Mouse (Mus musculus) midbrain, postnatal 0 days (tissue): ENCODE results near the gene 1700088E04Rik. TPM values are rescaled to one million over a fixed set of nuclear protein-coding genes. Genes with fewer than 3 reads are reported as not detected.

Source experiments
- ATAC-seq: fragments of 200-750 bp; cut with Nextera tagmentation; 2 replicates; pipeline ENCODE4 v1.8.0; 2017; ENCODE audit warnings: moderate number of reproducible peaks, mild to moderate bottlenecking, moderate TSS enrichment, moderate library complexity; ENCODE audit not compliant: low FRiP score
- DNase-seq: peaks from one replicate; pipeline ENCODE4 v3.0.0-alpha.2; 2015; ENCODE audit warnings: low spot score
- H3K27ac ChIP-seq: fragments of 300-500 bp; sonication (generic); 2 replicates; pipeline ENCODE4 v1.5.1; 2014; ENCODE audit warnings: low read depth, mild to moderate bottlenecking, low read length, mixed read lengths
- H3K27me3 ChIP-seq: fragments of 300-500 bp; sonication (generic); 2 replicates; pipeline ENCODE4 v1.6.1; 2014; ENCODE audit warnings: low read length, control low read depth, mixed read lengths; ENCODE audit not compliant: insufficient read depth
- H3K36me3 ChIP-seq: fragments of 300-500 bp; sonication (generic); 2 replicates; pipeline ENCODE4 v1.6.1; 2014; ENCODE audit warnings: low read length, control low read depth, mixed read lengths; ENCODE audit not compliant: insufficient read depth
- H3K4me1 ChIP-seq: fragments of 300-500 bp; sonication (generic); 2 replicates; pipeline ENCODE4 v1.6.1; 2014; ENCODE audit warnings: mild to moderate bottlenecking, control low read depth, antibody characterized with exemption, low read length, mixed read lengths; ENCODE audit not compliant: insufficient read depth
- H3K4me2 ChIP-seq: fragments of 300-500 bp; sonication (generic); 2 replicates; pipeline ENCODE4 v1.6.1; 2014; ENCODE audit warnings: low read depth, mild to moderate bottlenecking, low read length, mixed read lengths; ENCODE audit not compliant: poor library complexity, severe bottlenecking
- H3K4me3 ChIP-seq: fragments of 300-500 bp; sonication (generic); 2 replicates; pipeline ENCODE4 v1.5.1; 2014; ENCODE audit warnings: low read depth, mild to moderate bottlenecking, low read length, moderate library complexity
- H3K9ac ChIP-seq: fragments of 300-500 bp; sonication (generic); replicated peaks from 2 replicates; pipeline ENCODE4 v1.6.1; 2014; ENCODE audit warnings: mild to moderate bottlenecking, low read length, moderate library complexity, mixed read lengths; ENCODE audit not compliant: poor library complexity, severe bottlenecking
- H3K9me3 ChIP-seq: fragments of 300-500 bp; sonication (generic); 2 replicates; pipeline ENCODE4 v1.6.1; 2016; ENCODE audit warnings: low read length, control low read depth
- CTCF ChIP-seq: IDR thresholded peaks from 2 replicates; pipeline ENCODE4 v1.5.1; 2016; ENCODE audit warnings: antibody characterized with exemption, mild to moderate bottlenecking
- WGBS: fragments of 180-500 bp; shearing (Covaris S2); extraction: QIAGEN DNeasy Blood & Tissue Kit; methylation state at CpG from one replicate; pipeline ENCODE4 v1.1.7; 2014; 5-methylcytosine and 5-hydroxymethylcytosine counted together
- polyA plus RNA-seq: library from polyadenylated mRNA; unstranded; fragments of >200 nt; fragmentation: Nextera tagmentation; extraction: Ambion mirVana; gene quantifications from 2 replicates; pipeline ENCODE4 v1.2.1, GENCODE M21; 2015
- total RNA-seq: library from RNA; depleted of rRNA; stranded (reverse); fragments of >200 nt; gene quantifications from 2 replicates; pipeline ENCODE4 v1.2.3, GENCODE M21; 2014

The 1700088E04Rik gene
- total and polyA plus RNA-seq, 2 experiments from 2014 or later, result 11.7 to 21.6 TPM

DNA sequence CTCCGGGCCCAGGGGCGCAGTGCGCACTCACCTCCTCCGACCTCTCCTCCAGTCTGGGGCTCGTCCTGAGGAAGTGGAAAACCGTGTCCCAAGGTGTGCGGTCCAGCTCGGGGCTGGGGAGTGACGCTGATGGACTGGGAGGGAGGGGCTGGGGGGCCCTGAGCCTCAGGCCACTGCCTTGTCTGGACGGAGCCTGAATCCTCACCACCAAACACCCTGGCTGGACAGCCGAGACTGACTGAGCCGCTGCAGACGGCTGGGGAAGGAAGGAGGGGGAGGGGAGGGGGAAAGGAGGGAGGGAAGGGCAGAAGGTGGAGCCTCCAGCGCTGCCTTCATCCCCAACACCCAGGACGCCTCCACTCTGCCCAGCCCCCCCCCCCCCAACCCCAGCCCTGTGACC is 23.2 kb upstream of the 1700088E04Rik start:
- Histone ChIP-seq H3K27ac (no peak overlapping the region), H3K4me3 (peak overlapping the region; percentile 21; the same call in 1 of the 2 replicates), H3K4me2 (no peak overlapping the region), H3K9me3 (no peaks in the 10 kb centered on the region), H3K36me3 (no peaks in the 10 kb centered on the region), H3K4me1 (no peaks in the 10 kb centered on the region), H3K27me3 (peaks cover 38% of the 10 kb centered on the region), H3K9ac (no peak overlapping the region)
- no peak for TF ChIP-seq CTCF
- DNase-seq (peak; percentile 9), ATAC-seq (no peak)
- 9% methylated on average over 10 of the region's 15 CpGs for WGBS

DNA sequence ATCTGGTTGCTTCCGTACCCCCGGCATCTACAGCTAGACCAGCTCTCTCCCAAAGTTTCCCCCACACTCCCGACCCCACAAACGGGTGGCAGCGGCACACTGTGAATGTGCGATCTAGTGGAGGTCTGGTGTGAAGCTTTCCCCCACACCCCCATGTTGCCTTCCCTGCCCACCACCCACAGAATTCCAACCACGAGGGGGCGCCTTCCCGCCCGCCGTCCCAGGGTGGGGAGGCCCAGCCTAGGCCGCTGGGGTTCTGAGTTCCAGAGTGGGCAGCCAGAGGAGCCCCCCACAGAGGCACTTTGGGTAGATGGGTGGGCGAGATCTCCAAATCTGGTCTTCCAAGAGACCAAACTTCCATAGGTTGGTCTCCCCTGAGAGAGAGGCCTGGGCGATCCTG is 21.8 kb upstream of the 1700088E04Rik start:
- Histone ChIP-seq H3K27me3 (peaks cover 38% of the 10 kb centered on the region), H3K9me3 (no peaks in the 10 kb centered on the region), H3K4me2 (no peak overlapping the region), H3K4me3 (peak overlapping the region; percentile 21; the same call in 1 of the 2 replicates), H3K27ac (no peak overlapping the region), H3K9ac (no peak overlapping the region), H3K4me1 (no peaks in the 10 kb centered on the region), H3K36me3 (no peaks in the 10 kb centered on the region)
- ATAC-seq, result no peak
- TF ChIP-seq CTCF, result peak; percentile 42
- no peak for DNase-seq
- 49% methylated on average over 14 of the region's 14 CpGs for WGBS

DNA sequence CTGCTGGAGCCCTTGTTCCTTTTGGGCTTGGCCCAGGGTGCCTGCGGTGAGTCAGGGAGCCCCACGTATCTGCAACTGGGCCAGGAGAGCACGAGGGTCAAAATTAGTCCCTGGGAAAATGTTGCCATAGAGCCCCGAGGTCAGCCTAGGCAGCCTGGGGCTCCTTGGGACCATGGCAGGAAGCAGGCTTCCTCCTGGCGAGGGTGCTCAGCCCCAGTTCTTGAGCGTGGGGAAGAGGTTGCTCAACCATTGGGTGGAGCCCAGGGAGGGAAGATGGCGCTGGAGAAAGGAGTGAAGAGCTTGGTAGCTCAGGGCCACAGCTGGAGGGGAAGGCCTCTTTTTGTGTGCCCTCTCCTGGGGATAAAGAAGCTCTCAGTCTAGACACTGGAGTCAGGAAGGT is 21.2 kb upstream of the 1700088E04Rik start:
- no peaks in the 10 kb centered on the region for H3K4me1 ChIP-seq
- no peak for ATAC-seq
- peak overlapping the region; percentile 12; the same call in 1 of the 2 replicates for H3K4me3 ChIP-seq
- 0 out of 2 replicates have a peak overlapping the region, but pooled peaks have one; percentile 15 for H3K4me2 ChIP-seq
- H3K9ac ChIP-seq, result no peak overlapping the region
- no peak overlapping the region for H3K27ac ChIP-seq
- no peaks in the 10 kb centered on the region for H3K9me3 ChIP-seq
- no peaks in the 10 kb centered on the region for H3K36me3 ChIP-seq
- DNase-seq, result no peak
- peaks cover 38% of the 10 kb centered on the region for H3K27me3 ChIP-seq
- WGBS, result 75% methylated on average over 7 of the region's 7 CpGs
- TF ChIP-seq CTCF, result no peak

DNA sequence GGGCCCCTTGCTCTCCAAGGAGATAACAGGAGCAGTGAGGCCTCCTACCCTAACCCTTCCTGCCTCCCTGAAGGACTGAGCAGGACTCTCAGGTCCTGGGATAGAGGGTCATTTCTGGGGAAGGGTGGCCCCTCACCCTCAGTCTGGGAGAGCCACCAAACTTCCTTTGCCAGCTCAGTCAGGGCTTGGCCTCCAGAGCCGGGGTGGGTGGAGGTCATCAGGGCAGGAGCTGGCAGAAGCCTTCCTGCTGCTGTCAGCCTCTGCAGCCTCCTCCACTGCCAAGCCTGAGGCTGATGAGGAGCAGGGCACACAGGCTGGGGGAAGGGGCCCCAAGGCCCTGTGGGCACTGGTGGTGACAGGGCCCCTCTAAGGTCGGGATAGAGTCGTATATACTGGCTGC is 14.5 kb upstream of the 1700088E04Rik start:
- no peak overlapping the region for H3K4me2 ChIP-seq
- H3K4me1 ChIP-seq, result peaks cover 5% of the 10 kb centered on the region; the same call in 1 of the 2 replicates
- no peak for ATAC-seq
- TF ChIP-seq CTCF, result no peak
- DNase-seq, result no peak
- H3K4me3 ChIP-seq, result no peak overlapping the region
- H3K27ac ChIP-seq, result no peak overlapping the region
- no peak overlapping the region for H3K9ac ChIP-seq
- H3K9me3 ChIP-seq, result no peaks in the 10 kb centered on the region
- H3K27me3 ChIP-seq, result no peaks in the 10 kb centered on the region
- 41% methylated on average over 3 of the region's 3 CpGs for WGBS
- H3K36me3 ChIP-seq, result peaks cover 13% of the 10 kb centered on the region

DNA sequence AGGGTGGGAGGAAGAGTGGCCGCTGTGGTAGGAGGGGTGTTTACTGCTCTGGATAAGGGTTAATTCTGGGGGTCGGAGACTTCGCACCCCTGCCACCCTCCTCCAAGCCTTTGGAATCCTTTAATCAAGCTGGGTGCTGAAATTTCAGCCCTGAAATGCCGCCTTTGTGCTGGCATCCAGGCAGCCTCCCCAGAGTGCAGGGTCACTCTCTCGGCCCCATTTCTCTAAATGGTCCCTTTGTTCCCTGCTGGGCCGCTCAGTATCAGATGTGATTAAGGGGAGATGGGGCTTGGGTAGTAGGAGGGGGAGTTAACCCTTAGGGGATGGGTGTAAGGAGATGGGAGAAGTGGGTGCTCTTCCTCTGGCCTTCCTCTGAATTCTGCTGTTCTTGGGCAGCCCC is 11.7 kb upstream of the 1700088E04Rik start:
- ATAC-seq (no peak), DNase-seq (peak; percentile 39)
- Histone ChIP-seq H3K4me1 (peaks cover 5% of the 10 kb centered on the region; the same call in 1 of the 2 replicates), H3K4me3 (no peak overlapping the region), H3K9ac (no peak overlapping the region), H3K27ac (peak overlapping the region; percentile 85), H3K36me3 (peaks cover 31% of the 10 kb centered on the region), H3K4me2 (no peak overlapping the region), H3K9me3 (no peaks in the 10 kb centered on the region), H3K27me3 (no peaks in the 10 kb centered on the region)
- 54% methylated on average over 6 of the region's 6 CpGs for WGBS
- no peak for TF ChIP-seq CTCF

DNA sequence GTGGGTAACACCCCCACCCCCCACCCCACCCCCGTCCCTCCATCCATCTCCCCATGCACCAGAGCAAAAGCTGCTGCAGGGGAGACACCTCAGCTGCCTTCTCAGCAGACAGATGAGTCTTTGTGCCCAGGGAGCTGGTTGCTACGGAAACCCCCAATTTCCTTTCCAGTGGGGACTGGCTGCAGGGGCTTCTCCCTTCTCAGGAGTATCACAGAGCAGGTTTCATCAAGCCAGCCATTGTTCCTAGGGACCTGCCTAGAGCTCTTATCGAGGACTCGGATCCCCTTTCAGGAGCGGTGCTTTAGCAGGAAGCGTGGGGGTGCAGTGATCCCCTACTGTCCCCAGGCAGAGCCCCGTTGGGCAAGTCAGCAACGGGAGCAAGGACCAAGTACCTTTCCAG is 10.8 kb upstream of the 1700088E04Rik start:
- Histone ChIP-seq H3K27me3 (no peaks in the 10 kb centered on the region), H3K36me3 (peaks cover 39% of the 10 kb centered on the region), H3K4me2 (no peak overlapping the region), H3K9ac (peak overlapping the region; percentile 39), H3K27ac (peak overlapping the region; percentile 85), H3K4me1 (peaks cover 5% of the 10 kb centered on the region; the same call in 1 of the 2 replicates), H3K4me3 (no peak overlapping the region), H3K9me3 (no peaks in the 10 kb centered on the region)
- TF ChIP-seq CTCF, result no peak
- ATAC-seq (peak; percentile 17; the same call in 1 of the 2 replicates), DNase-seq (peak; percentile 65)
- 33% methylated on average over 8 of the region's 8 CpGs for WGBS
